Mouse (Mus musculus) midbrain, embryonic 16.5 days (tissue): Measurements from ENCODE around the gene Vmn1r4. TPM values are rescaled to one million over a fixed set of nuclear protein-coding genes. Genes with fewer than 3 reads are reported as not detected.

ENCODE experiments used
- ATAC-seq: fragments of 200-750 bp; cut with Nextera tagmentation; 2 replicates; pipeline ENCODE4 v1.8.0; 2017; ENCODE audit warnings: moderate TSS enrichment
- H3K27ac ChIP-seq: fragments of 300-500 bp; sonication (generic); 2 replicates; pipeline ENCODE4 v1.5.1; 2014; ENCODE audit warnings: mild to moderate bottlenecking, low read length, mixed read lengths
- H3K27me3 ChIP-seq: fragments of 300-500 bp; sonication (generic); 2 replicates; pipeline ENCODE4 v1.6.1; 2014; ENCODE audit warnings: low read depth, low read length, mixed read lengths; ENCODE audit not compliant: control insufficient read depth, insufficient read depth
- H3K36me3 ChIP-seq: fragments of 300-500 bp; sonication (generic); 2 replicates; pipeline ENCODE4 v1.6.1; 2014; ENCODE audit warnings: mild to moderate bottlenecking, low read length, moderate library complexity, mixed read lengths; ENCODE audit not compliant: control insufficient read depth, insufficient read depth
- H3K4me1 ChIP-seq: fragments of 300-500 bp; sonication (generic); 2 replicates; pipeline ENCODE4 v1.6.1; 2014; ENCODE audit warnings: mild to moderate bottlenecking, low read length, mixed read lengths; ENCODE audit not compliant: control insufficient read depth, insufficient read depth
- H3K4me2 ChIP-seq: fragments of 300-500 bp; sonication (generic); 2 replicates; pipeline ENCODE4 v1.6.1; 2014; ENCODE audit warnings: mild to moderate bottlenecking, low read length, mixed read lengths
- H3K4me3 ChIP-seq: fragments of 300-500 bp; sonication (generic); 2 replicates; pipeline ENCODE4 v1.5.1; 2014; ENCODE audit warnings: low read depth, mild to moderate bottlenecking, low read length, moderate library complexity, mixed read lengths
- H3K9ac ChIP-seq: fragments of 300-500 bp; sonication (generic); 2 replicates; pipeline ENCODE4 v1.6.1; 2014; ENCODE audit warnings: low read depth, low read length, mixed read lengths
- H3K9me3 ChIP-seq: fragments of 300-500 bp; sonication (generic); replicated peaks from 2 replicates; pipeline ENCODE4 v1.6.1; 2014; ENCODE audit warnings: mild to moderate bottlenecking, low read length, mixed read lengths; ENCODE audit not compliant: control insufficient read depth, poor library complexity, severe bottlenecking
- WGBS: fragments of 180-500 bp; shearing (Covaris S2); extraction: QIAGEN DNeasy Blood & Tissue Kit; methylation state at CpG from one replicate; pipeline ENCODE4 v1.1.7; 2014; 5-methylcytosine and 5-hydroxymethylcytosine counted together
- polyA plus RNA-seq: library from polyadenylated mRNA; unstranded; fragments of >200 nt; fragmentation: Nextera tagmentation; extraction: Ambion mirVana; gene quantifications from 2 replicates; pipeline ENCODE4 v1.2.1, GENCODE M21; 2015

Vmn1r4 gene
- polyA plus RNA-seq, 1 experiment from 2014 or later = 0.92 TPM

- no peak overlapping the region for H3K4me2 ChIP-seq
- no peaks in the 10 kb centered on the region for H3K9me3 ChIP-seq
- H3K9ac ChIP-seq = no peak overlapping the region
- no peak overlapping the region for H3K4me3 ChIP-seq
- no peaks in the 10 kb centered on the region for H3K36me3 ChIP-seq
- WGBS = 91% methylated on average over 2 of the region's 2 CpGs
- no peak for ATAC-seq
- peaks cover 5% of the 10 kb centered on the region for H3K4me1 ChIP-seq
- no peaks in the 10 kb centered on the region for H3K27me3 ChIP-seq
- H3K27ac ChIP-seq = no peak overlapping the region
Observed at GRCm38 (mm10) chr6:56908397-56908796, 15.4 kb upstream of the Vmn1r4 start.

GRCm38 (mm10) chr6:56908912-56909311 is 14.9 kb upstream of the Vmn1r4 start:
- H3K36me3 ChIP-seq = no peaks in the 10 kb centered on the region
- ATAC-seq = no peak
- no peaks in the 10 kb centered on the region for H3K27me3 ChIP-seq
- 9% methylated on average over 4 of the region's 4 CpGs for WGBS
- H3K27ac ChIP-seq = no peak overlapping the region
- H3K4me3 ChIP-seq = no peak overlapping the region
- peaks cover 2% of the 10 kb centered on the region for H3K4me1 ChIP-seq
- H3K9me3 ChIP-seq = no peaks in the 10 kb centered on the region
- H3K4me2 ChIP-seq = no peak overlapping the region
- H3K9ac ChIP-seq = no peak overlapping the region

GRCm38 (mm10) chr6:56910910-56911309 is 12.9 kb upstream of the Vmn1r4 start:
- H3K27ac ChIP-seq = no peak overlapping the region
- H3K36me3 ChIP-seq = no peaks in the 10 kb centered on the region
- no peaks in the 10 kb centered on the region for H3K9me3 ChIP-seq
- no peaks in the 10 kb centered on the region for H3K4me1 ChIP-seq
- no peak overlapping the region for H3K4me3 ChIP-seq
- no peak overlapping the region for H3K9ac ChIP-seq
- no peak for ATAC-seq
- H3K27me3 ChIP-seq = no peaks in the 10 kb centered on the region
- no peak overlapping the region for H3K4me2 ChIP-seq
- 85% methylated on average over 2 of the region's 2 CpGs for WGBS

- Histone ChIP-seq H3K27ac (no peak overlapping the region), H3K4me1 (no peaks in the 10 kb centered on the region), H3K4me2 (no peak overlapping the region), H3K36me3 (no peaks in the 10 kb centered on the region), H3K27me3 (no peaks in the 10 kb centered on the region), H3K9ac (no peak overlapping the region), H3K9me3 (no peaks in the 10 kb centered on the region), H3K4me3 (no peak overlapping the region)
- 80% methylated on average over 2 of the region's 2 CpGs for WGBS
- no peak for ATAC-seq
Observed at GRCm38 (mm10) chr6:56913092-56913858, 10.5 kb upstream of the Vmn1r4 start.

- Histone ChIP-seq H3K4me2 (no peak overlapping the region), H3K27me3 (no peaks in the 10 kb centered on the region), H3K9ac (no peak overlapping the region), H3K36me3 (no peaks in the 10 kb centered on the region), H3K9me3 (no peaks in the 10 kb centered on the region), H3K4me1 (0 out of 2 replicates have a peak, but pooled peaks cover under 1% of the 10 kb centered on the region), H3K27ac (no peak overlapping the region), H3K4me3 (no peak overlapping the region)
- 94% methylated on average over 2 of the region's 2 CpGs for WGBS
- ATAC-seq = no peak
Observed at GRCm38 (mm10) chr6:56916279-56916678, 7.5 kb upstream of the Vmn1r4 start.

- no peaks in the 10 kb centered on the region for H3K9me3 ChIP-seq
- no peak for ATAC-seq
- H3K27me3 ChIP-seq = no peaks in the 10 kb centered on the region
- H3K4me3 ChIP-seq = no peak overlapping the region
- H3K4me2 ChIP-seq = no peak overlapping the region
- H3K27ac ChIP-seq = no peak overlapping the region
- no peak overlapping the region for H3K9ac ChIP-seq
- no peaks in the 10 kb centered on the region for H3K36me3 ChIP-seq
- 86% methylated on average over 12 of the region's 12 CpGs for WGBS
- H3K4me1 ChIP-seq = peaks cover 14% of the 10 kb centered on the region
Observed at GRCm38 (mm10) chr6:56917578-56918368, 6.0 kb upstream of the Vmn1r4 start.

- no peaks in the 10 kb centered on the region for H3K9me3 ChIP-seq
- WGBS = 90% methylated on average over 7 of the region's 7 CpGs
- no peak overlapping the region for H3K27ac ChIP-seq
- no peak overlapping the region for H3K4me2 ChIP-seq
- peaks cover 14% of the 10 kb centered on the region for H3K4me1 ChIP-seq
- no peak overlapping the region for H3K4me3 ChIP-seq
- ATAC-seq = no peak
- H3K27me3 ChIP-seq = no peaks in the 10 kb centered on the region
- H3K36me3 ChIP-seq = no peaks in the 10 kb centered on the region
- no peak overlapping the region for H3K9ac ChIP-seq
Observed at GRCm38 (mm10) chr6:56919330-56920044, 4.3 kb upstream of the Vmn1r4 start.

GRCm38 (mm10) chr6:56920222-56921092 is 3.4 kb upstream of the Vmn1r4 start:
- Histone ChIP-seq H3K4me2 (no peak overlapping the region), H3K9me3 (no peaks in the 10 kb centered on the region), H3K27ac (no peak overlapping the region), H3K9ac (no peak overlapping the region), H3K4me3 (no peak overlapping the region), H3K27me3 (no peaks in the 10 kb centered on the region), H3K36me3 (no peaks in the 10 kb centered on the region), H3K4me1 (peaks cover 19% of the 10 kb centered on the region)
- 88% methylated on average over 12 of the region's 12 CpGs for WGBS
- no peak for ATAC-seq
